Mouse (Mus musculus) embryonic facial prominence, embryonic 13.5 days (tissue): ENCODE data around the gene Coq10a. TPM values are rescaled to one million over a fixed set of nuclear protein-coding genes. Genes with fewer than 3 reads are reported as not detected.

Experiments used
- ATAC-seq: fragments of 200-750 bp; cut with Nextera tagmentation; 2 replicates; pipeline ENCODE4 v1.8.0; 2017; ENCODE audit warnings: low read depth; ENCODE audit not compliant: insufficient number of reproducible peaks, insufficient read depth, low FRiP score, low TSS enrichment
- H3K27ac ChIP-seq: fragments of 300-500 bp; sonication (generic); 2 replicates; pipeline ENCODE4 v1.5.1; 2015; ENCODE audit warnings: moderate library complexity, mild to moderate bottlenecking, inconsistent platforms
- H3K27me3 ChIP-seq: fragments of 300-500 bp; sonication (generic); 2 replicates; pipeline ENCODE4 v1.6.1; 2015; ENCODE audit warnings: mild to moderate bottlenecking, inconsistent platforms
- H3K36me3 ChIP-seq: fragments of 300-500 bp; sonication (generic); 2 replicates; pipeline ENCODE4 v1.6.1; 2015; ENCODE audit warnings: mild to moderate bottlenecking, inconsistent platforms
- H3K4me1 ChIP-seq: fragments of 300-500 bp; sonication (generic); 2 replicates; pipeline ENCODE4 v1.6.1; 2015; ENCODE audit warnings: inconsistent platforms
- H3K4me2 ChIP-seq: fragments of 300-500 bp; sonication (generic); 2 replicates; pipeline ENCODE4 v1.6.1; 2015; ENCODE audit warnings: moderate library complexity, mild to moderate bottlenecking, inconsistent platforms
- H3K4me3 ChIP-seq: fragments of 300-500 bp; sonication (generic); 2 replicates; pipeline ENCODE4 v1.5.1; 2015; ENCODE audit warnings: mild to moderate bottlenecking, inconsistent platforms
- H3K9ac ChIP-seq: fragments of 300-500 bp; sonication (generic); 2 replicates; pipeline ENCODE4 v1.6.1; 2015; ENCODE audit warnings: mild to moderate bottlenecking, inconsistent platforms
- H3K9me3 ChIP-seq: fragments of 300-500 bp; sonication (generic); 2 replicates; pipeline ENCODE4 v1.6.1; 2016; ENCODE audit warnings: inconsistent platforms
- WGBS: fragments of 180-500 bp; shearing (Covaris S2); methylation state at CpG from one replicate; pipeline ENCODE4 v1.1.7; 2015; ENCODE audit warnings: mixed read lengths; 5-methylcytosine and 5-hydroxymethylcytosine counted together
- polyA plus RNA-seq: library from polyadenylated mRNA; unstranded; fragments of >200 nt; fragmentation: Nextera tagmentation; extraction: Ambion mirVana; gene quantifications from 2 replicates; pipeline ENCODE4 v1.2.1, GENCODE M21; 2015

The Coq10a gene
- polyA plus RNA-seq, 1 experiment from 2014 or later: 13.1 TPM

DNA sequence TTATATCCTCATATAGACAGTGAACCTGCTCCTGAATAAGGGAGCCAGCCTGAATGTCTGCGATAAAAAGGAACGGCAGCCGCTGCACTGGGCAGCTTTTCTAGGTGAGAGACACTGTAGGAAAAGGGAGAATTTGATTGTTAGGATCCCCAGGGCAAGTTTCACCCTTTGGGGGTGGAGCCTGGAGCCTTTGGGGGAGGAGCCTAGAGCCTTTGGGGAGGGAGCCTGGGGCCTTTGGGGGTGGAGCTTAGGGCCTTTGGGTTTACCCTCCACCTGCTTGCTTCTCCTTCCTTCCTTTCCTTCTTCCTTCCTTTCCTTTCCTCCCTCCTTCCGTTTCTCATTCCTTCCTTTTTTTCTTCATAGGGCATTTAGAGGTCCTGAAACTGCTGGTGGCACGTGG, 11.8 kb upstream of the Coq10a start:
- Histone ChIP-seq H3K4me2 (no peak overlapping the region), H3K36me3 (peaks cover 73% of the 10 kb centered on the region), H3K27me3 (no peaks in the 10 kb centered on the region), H3K27ac (no peak overlapping the region), H3K4me3 (no peak overlapping the region), H3K4me1 (peaks cover 26% of the 10 kb centered on the region), H3K9ac (no peak overlapping the region), H3K9me3 (no peaks in the 10 kb centered on the region)
- 80% methylated on average over 5 of the region's 5 CpGs for WGBS
- no peak for ATAC-seq

DNA sequence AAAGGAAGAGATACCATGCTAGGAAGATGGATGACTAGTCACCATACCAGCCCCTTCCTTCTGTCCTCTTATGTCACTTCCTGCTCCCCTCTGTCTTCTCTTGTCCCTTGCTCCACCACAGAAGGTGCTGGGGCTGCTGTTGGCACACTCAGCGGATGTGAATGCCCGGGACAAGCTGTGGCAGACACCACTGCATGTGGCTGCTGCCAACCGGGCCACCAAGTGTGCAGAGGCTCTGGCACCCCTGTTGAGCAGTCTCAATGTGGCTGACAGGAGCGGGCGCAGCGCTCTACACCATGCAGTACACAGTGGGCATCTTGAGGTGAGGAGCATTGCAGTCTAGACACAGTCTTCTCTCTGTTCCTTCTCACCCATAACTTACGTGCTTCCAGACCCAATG, 10.5 kb upstream of the Coq10a start:
- peaks cover 61% of the 10 kb centered on the region for H3K36me3 ChIP-seq
- no peak overlapping the region for H3K27ac ChIP-seq
- no peak overlapping the region for H3K4me3 ChIP-seq
- ATAC-seq: no peak
- WGBS: 97% methylated on average over 7 of the region's 7 CpGs
- H3K27me3 ChIP-seq: no peaks in the 10 kb centered on the region
- no peak overlapping the region for H3K4me2 ChIP-seq
- H3K4me1 ChIP-seq: peaks cover 26% of the 10 kb centered on the region
- H3K9ac ChIP-seq: 0 out of 2 replicates have a peak overlapping the region, but pooled peaks have one; percentile 99
- H3K9me3 ChIP-seq: no peaks in the 10 kb centered on the region

DNA sequence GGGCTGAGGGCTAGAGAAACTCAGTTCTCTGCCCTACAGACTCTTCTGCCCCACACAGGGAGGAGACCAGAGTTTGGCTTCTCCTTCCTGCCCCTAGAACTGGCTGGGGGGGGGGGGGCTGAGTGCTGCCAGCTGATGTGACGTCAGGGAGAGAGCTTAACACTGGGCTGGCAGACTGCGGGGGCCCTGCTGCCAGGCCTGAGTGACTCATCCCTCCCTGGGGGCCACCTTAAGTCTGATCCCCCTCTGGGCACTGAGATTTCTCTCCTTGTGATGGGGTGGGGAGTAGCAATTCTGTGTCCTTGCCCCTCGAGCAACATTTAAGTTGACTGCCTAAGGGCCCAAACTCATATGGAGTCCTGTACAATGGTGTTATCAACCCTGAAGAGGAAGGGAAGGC, 9.7 kb upstream of the Coq10a start:
- peak overlapping the region; percentile 95 for H3K4me3 ChIP-seq
- peaks cover 26% of the 10 kb centered on the region for H3K4me1 ChIP-seq
- ATAC-seq: no peak
- H3K4me2 ChIP-seq: peak overlapping the region; percentile 81
- H3K27me3 ChIP-seq: no peaks in the 10 kb centered on the region
- H3K36me3 ChIP-seq: peaks cover 53% of the 10 kb centered on the region
- H3K9ac ChIP-seq: peak overlapping the region; percentile 99
- 61% methylated on average over 3 of the region's 3 CpGs for WGBS
- H3K27ac ChIP-seq: peak overlapping the region; percentile 4; the same call in 1 of the 2 replicates
- no peaks in the 10 kb centered on the region for H3K9me3 ChIP-seq

DNA sequence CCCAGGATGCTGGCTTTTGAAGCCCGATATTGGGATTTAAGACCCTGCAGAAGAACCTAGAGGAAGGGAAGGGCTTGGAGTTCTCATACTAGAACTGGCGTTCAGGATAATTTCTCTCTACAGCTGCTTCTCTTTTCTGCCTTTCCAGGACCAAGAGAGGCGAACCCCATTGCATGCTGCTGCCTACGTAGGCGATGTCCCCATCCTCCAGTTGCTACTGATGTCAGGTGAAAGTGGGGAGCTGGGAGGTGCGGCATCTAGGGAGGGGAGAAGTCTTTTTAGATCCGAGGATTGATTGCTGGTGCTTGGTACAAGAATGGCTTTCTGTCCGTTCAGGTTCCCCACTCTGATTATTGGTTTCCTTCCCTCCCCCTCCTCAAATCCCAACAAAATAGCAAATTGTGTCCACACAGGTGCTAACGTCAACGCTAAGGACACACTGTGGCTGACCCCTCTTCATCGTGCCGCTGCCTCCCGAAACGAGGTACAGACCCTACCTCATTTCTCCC, 9.2 kb upstream of the Coq10a start:
- 52% methylated on average over 14 of the region's 14 CpGs for WGBS
- ATAC-seq: no peak
- Histone ChIP-seq H3K36me3 (peaks cover 48% of the 10 kb centered on the region), H3K4me3 (peak overlapping the region; percentile 95), H3K9ac (peak overlapping the region; percentile 99), H3K27me3 (no peaks in the 10 kb centered on the region), H3K4me2 (peak overlapping the region; percentile 81), H3K9me3 (no peaks in the 10 kb centered on the region), H3K4me1 (peaks cover 26% of the 10 kb centered on the region), H3K27ac (peak overlapping the region; percentile 97)

DNA sequence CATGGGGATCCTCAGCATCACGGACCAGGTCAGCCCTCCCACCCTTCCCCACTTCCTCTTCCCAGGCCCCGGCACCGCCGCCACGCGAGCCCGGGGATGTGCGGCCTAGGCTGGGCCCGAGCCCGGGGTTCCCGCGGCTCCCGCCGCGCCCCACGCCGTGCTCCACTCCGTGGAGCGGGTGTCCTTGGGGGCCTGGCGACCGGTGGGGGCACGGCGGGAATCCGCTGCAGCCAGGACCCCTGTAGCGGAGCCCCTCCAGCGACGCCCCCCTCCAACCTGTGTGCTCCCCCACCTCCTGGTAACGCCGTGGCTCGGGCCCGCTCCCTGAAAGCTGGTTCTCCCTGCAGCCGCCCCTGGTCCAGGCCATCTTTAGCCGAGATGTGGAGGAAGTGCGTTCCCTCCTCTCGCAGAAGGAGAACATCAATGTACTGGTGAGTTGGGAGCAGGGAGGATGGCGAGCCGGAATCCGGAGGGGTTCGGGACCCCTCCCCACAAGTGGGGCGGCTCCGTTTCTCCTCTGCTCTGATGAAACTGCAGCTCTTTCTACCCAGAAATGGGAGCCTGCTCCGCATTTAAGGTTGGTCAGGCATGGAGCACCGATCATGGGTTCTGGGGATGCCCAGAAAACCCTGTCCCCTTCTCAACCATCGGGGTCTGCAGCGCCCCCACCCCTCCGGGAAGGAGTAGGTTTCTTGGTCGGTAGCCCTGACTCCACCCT, 8.6 kb upstream of the Coq10a start:
- Histone ChIP-seq H3K9me3 (no peaks in the 10 kb centered on the region), H3K27ac (peak overlapping the region; percentile 97), H3K36me3 (peaks cover 42% of the 10 kb centered on the region), H3K4me2 (peak overlapping the region; percentile 81), H3K9ac (peak overlapping the region; percentile 99), H3K27me3 (no peaks in the 10 kb centered on the region), H3K4me3 (peak overlapping the region; percentile 95), H3K4me1 (peaks cover 26% of the 10 kb centered on the region)
- peak; percentile 68 for ATAC-seq
- under 1% methylated on average over 47 of the region's 47 CpGs for WGBS

DNA sequence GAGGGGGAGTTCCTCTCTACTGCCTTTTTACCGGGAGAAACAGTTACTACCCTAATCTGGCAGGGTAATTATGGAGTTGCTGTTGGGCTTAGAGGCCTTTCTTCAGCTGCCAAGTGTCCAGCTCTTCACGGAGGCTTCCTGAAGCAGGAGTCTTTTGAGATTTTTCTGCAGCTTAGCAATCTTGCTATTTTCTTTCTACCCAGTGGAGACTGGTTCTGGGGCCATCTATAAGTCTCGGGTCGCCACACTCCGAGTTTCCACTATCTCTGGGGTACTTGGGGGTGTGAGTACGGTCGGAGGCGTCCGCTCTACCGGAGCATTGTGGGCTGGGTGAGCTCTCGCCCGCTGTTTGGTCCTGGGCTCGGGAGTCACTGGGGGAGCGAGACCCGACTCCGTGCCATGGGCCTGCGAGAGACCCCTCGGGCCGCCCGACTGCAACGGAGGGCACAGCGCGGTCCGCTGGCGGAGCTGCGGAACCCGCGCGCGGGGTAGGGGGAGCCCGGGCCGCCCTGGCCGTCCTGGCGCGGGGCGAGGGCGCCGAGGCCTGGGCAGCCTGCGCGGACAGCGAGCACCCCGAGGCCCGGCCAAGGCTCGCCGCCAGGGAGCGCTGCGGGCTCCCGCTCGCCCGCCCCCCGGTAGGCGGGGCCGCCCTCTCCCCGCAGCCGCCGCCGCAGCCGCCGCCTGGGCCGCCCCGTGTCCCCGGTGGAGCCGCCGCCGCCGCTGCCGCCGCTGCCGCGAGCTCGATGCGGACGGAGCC, 7.8 kb upstream of the Coq10a start, which contains the start of gene Ankrd52:
Ankrd52 (plus strand) TSS at position 661 of the 757 bp plus-strand sequence.
- Histone ChIP-seq H3K4me1 (peaks cover 26% of the 10 kb centered on the region), H3K27me3 (no peaks in the 10 kb centered on the region), H3K4me3 (peak within 1 kb of the TSS; percentile 95), H3K9me3 (no peaks in the 10 kb centered on the region), H3K27ac (peak within 1 kb of the TSS; percentile 97), H3K4me2 (peak within 1 kb of the TSS; percentile 81), H3K36me3 (peaks cover 34% of the 10 kb centered on the region), H3K9ac (peak within 1 kb of the TSS; percentile 99)
- peak; percentile 89 for ATAC-seq
- WGBS: under 1% methylated on average over 44 of the region's 73 CpGs

DNA sequence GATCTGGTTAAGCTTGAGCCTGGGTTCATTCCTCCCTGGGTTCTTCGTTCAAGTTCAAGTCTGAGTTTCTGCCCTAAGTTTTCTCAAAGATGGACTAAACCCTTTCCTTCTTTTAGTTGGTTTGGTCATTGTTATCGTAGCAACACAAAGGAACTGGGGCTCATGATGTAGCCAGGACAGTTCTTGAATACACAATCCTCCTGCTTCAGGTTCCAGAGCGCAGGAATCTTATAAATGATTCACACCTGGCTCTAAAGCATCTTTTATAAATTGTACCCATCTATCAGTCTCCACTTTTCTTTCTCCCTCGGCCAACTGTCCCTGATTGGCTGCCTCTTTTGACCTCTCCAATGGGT, 7.3 kb upstream of the Coq10a start:
- H3K4me2 ChIP-seq: peak overlapping the region; percentile 81
- peak overlapping the region; percentile 97 for H3K27ac ChIP-seq
- H3K9me3 ChIP-seq: no peaks in the 10 kb centered on the region
- no peak for ATAC-seq
- H3K4me3 ChIP-seq: peak overlapping the region; percentile 95
- H3K27me3 ChIP-seq: no peaks in the 10 kb centered on the region
- peaks cover 29% of the 10 kb centered on the region for H3K36me3 ChIP-seq
- WGBS: 51% methylated on average over 4 of the region's 4 CpGs
- H3K9ac ChIP-seq: peak overlapping the region; percentile 99
- H3K4me1 ChIP-seq: peaks cover 26% of the 10 kb centered on the region

DNA sequence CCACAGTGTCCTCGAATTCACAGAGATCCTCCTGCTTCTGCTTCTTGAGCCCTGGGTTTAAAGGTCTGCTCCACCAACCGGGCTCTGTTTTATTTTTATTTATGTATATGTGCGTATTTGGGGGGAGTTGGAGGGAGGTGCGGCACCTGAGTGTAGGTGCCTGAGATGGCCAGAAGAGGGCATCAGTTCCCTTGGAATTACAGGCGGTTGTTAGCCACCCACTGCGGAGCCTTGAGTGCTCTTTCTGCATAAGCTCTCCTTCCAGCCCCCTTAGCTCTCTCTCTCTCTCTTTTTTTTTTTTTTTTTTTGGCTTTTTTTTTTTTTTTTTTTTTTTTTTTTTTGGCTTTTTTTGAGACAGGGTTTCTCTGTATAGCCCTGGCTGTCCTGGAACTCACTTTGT, 5.6 kb upstream of the Coq10a start:
- Histone ChIP-seq H3K9me3 (no peaks in the 10 kb centered on the region), H3K4me2 (no peak overlapping the region), H3K9ac (no peak overlapping the region), H3K36me3 (peaks cover 12% of the 10 kb centered on the region), H3K27me3 (no peaks in the 10 kb centered on the region), H3K27ac (no peak overlapping the region), H3K4me3 (no peak overlapping the region), H3K4me1 (peaks cover 26% of the 10 kb centered on the region)
- WGBS: 75% methylated on average over 6 of the region's 6 CpGs
- no peak for ATAC-seq

DNA sequence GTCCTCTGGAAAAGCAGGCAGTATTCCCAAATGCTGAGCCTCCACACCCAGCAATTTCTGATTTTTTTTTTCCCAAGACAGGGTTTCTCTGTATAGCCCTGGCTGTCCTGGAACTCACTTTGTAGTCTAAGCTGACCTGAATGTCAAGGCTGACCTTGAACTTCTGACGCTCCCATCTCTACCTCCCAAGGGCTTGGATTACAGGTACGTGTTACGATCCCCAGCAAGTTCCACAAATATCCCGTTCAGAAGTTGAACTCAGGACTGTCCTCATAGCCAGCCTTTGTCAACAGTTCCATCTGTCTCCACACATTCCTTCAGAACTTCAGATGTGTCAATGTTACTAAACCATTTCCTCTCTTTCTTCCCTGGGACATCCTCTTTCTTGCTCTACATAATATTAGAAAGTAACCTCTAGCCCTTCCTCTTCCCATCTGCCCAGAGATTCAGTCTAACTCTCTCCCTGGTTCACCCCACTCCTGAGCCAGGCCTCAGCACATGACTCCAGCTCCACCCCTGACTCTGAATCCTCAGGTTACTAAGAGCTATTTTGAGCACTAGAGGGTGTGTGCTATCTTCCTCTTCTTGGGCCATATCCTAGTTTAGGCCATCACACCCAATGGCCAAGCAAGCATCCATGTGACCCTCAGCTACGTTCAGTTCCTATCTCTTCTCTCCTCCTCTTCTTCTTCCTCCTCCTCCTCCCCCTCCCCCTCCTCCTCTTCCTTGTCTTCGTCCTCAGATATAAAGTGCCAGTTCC, 4.4 kb upstream of the Coq10a start:
- Histone ChIP-seq H3K4me2 (no peak overlapping the region), H3K27ac (no peak overlapping the region), H3K9me3 (no peaks in the 10 kb centered on the region), H3K4me3 (no peak overlapping the region), H3K4me1 (peaks cover 19% of the 10 kb centered on the region), H3K9ac (no peak overlapping the region), H3K27me3 (no peaks in the 10 kb centered on the region), H3K36me3 (no peaks in the 10 kb centered on the region; the same call in 1 of the 2 replicates)
- no peak for ATAC-seq
- 77% methylated on average over 6 of the region's 6 CpGs for WGBS

DNA sequence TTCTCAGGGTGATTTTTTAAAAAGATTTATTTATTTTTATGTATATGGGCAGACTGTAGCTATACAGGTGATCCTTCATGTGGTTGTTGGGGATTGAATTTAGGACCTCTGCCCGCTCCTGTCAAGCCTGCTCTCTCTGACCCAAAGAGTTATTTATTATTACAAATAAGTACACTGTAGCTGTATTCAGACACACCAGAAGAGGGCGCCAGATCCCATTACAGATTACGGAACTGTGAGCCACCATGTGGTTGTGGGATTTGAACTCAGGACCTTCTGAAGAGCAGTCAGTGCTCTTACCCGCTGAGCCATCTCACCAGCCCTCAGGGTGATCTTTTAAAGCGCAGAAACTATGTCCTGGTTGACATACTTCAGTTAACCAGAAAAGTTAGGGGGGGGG, 3.3 kb upstream of the Coq10a start:
- Histone ChIP-seq H3K36me3 (no peaks in the 10 kb centered on the region), H3K27me3 (no peaks in the 10 kb centered on the region), H3K27ac (no peak overlapping the region), H3K9ac (no peak overlapping the region), H3K4me2 (no peak overlapping the region), H3K4me3 (no peak overlapping the region), H3K4me1 (peaks cover 21% of the 10 kb centered on the region), H3K9me3 (no peaks in the 10 kb centered on the region)
- WGBS: 79% methylated on average over 5 of the region's 5 CpGs
- no peak for ATAC-seq

DNA sequence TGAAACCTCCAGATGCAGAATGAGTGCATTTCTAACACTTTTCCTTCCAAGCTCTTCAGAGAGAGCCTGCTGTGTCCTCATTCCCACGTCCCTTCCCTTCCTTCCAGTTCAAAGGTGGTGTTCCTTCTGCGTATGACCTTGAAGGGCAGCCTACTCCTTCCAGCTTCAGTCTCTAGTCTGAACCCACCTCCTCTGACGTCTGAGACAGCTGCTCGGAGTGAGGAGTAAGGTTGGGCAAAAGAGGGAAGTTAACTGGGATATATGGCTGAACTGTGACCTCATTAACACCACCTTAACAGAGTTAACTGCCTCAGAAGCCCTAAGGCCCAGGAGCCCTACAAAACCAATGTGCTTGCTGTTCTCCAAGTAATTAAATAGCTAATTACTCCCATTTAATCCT, 1.8 kb upstream of the Coq10a start:
- Histone ChIP-seq H3K36me3 (peaks cover under 1% of the 10 kb centered on the region), H3K27me3 (no peaks in the 10 kb centered on the region), H3K9me3 (no peaks in the 10 kb centered on the region), H3K27ac (no peak overlapping the region), H3K4me2 (no peak overlapping the region), H3K4me3 (no peak overlapping the region), H3K4me1 (peaks cover 14% of the 10 kb centered on the region), H3K9ac (no peak overlapping the region)
- 50% methylated on average over 4 of the region's 4 CpGs for WGBS
- ATAC-seq: no peak
